Mouse (Mus musculus): ENCODE results near the gene Exoc3l2.

The Exoc3l2 gene

GRCm38 (mm10) chr7:19462884-19463381 lies at the start of gene Exoc3l2:
Exoc3l2 (plus strand) TSS chr7:19463331.
- DNase-seq, result no peak

- DNase-seq, result no peak
These were observed 49.6 kb upstream of the Exoc3l2 start for GRCm38 (mm10) chr7:19413525-19413924.

GRCm38 (mm10) chr7:19416590-19416989 lies 46.5 kb upstream of the Exoc3l2 start:
- no peak for DNase-seq

GRCm38 (mm10) chr7:19420121-19420520 lies 43.0 kb upstream of the Exoc3l2 start:
- no peak for DNase-seq

- peak; percentile 93 for DNase-seq
These were observed 42.1 kb upstream of the Exoc3l2 start for GRCm38 (mm10) chr7:19420821-19421636.

GRCm38 (mm10) chr7:19423083-19423482 lies 40.0 kb upstream of the Exoc3l2 start:
- DNase-seq, result no peak

GRCm38 (mm10) chr7:19424051-19424450 lies 39.1 kb upstream of the Exoc3l2 start:
- DNase-seq, result no peak

- DNase-seq, result no peak
These were observed 36.8 kb upstream of the Exoc3l2 start for GRCm38 (mm10) chr7:19426349-19426748.

GRCm38 (mm10) chr7:19426888-19427287 lies 36.2 kb upstream of the Exoc3l2 start:
- DNase-seq, result no peak

- no peak for DNase-seq
These were observed 35.0 kb upstream of the Exoc3l2 start for GRCm38 (mm10) chr7:19427999-19428650.

- no peak for DNase-seq
These were observed 33.4 kb upstream of the Exoc3l2 start for GRCm38 (mm10) chr7:19429726-19430125.

- DNase-seq, result no peak
These were observed 32.7 kb upstream of the Exoc3l2 start for GRCm38 (mm10) chr7:19430402-19430801.

- DNase-seq, result no peak
These were observed 30.7 kb upstream of the Exoc3l2 start for GRCm38 (mm10) chr7:19432475-19432874.

- DNase-seq, result no peak
These were observed 26.9 kb upstream of the Exoc3l2 start for GRCm38 (mm10) chr7:19436276-19436675.

- peak; percentile 85 for DNase-seq
These were observed 26.1 kb upstream of the Exoc3l2 start for GRCm38 (mm10) chr7:19437048-19437447.

GRCm38 (mm10) chr7:19441448-19442091 lies 21.6 kb upstream of the Exoc3l2 start:
- no peak for DNase-seq

GRCm38 (mm10) chr7:19443344-19443743 lies 19.8 kb upstream of the Exoc3l2 start:
- peak; percentile 56 for DNase-seq

- DNase-seq, result no peak
These were observed 18.3 kb upstream of the Exoc3l2 start for GRCm38 (mm10) chr7:19444801-19445200.

- DNase-seq, result no peak
These were observed 15.4 kb upstream of the Exoc3l2 start for GRCm38 (mm10) chr7:19447689-19448088.

GRCm38 (mm10) chr7:19449165-19449564 lies 14.0 kb upstream of the Exoc3l2 start:
- DNase-seq, result no peak

GRCm38 (mm10) chr7:19455186-19455585 lies 7.9 kb upstream of the Exoc3l2 start:
- DNase-seq, result no peak

- DNase-seq, result no peak
These were observed 7.2 kb upstream of the Exoc3l2 start for GRCm38 (mm10) chr7:19455819-19456495.

GRCm38 (mm10) chr7:19456628-19457027 lies 6.5 kb upstream of the Exoc3l2 start:
- peak; percentile 51 for DNase-seq

All from layer of hippocampus, adult 9-11 months (tissue).